Mouse (Mus musculus) cerebellum, postnatal 36 days (tissue): ENCODE measurements around the gene Ifnlr1.
"Not testable (repeated sequence)": the region's sequence is repeated elsewhere in the genome, so short reads cannot be mapped to it uniquely, and the experiment has no call there.

ENCODE experiments used
- DNase-seq, 2 experiments: peaks; one replicate each; pipeline ENCODE4 v3.0.0; 2021 to 2022; ENCODE audit warnings: mixed read lengths in 2 of 2

Ifnlr1 gene

DNA sequence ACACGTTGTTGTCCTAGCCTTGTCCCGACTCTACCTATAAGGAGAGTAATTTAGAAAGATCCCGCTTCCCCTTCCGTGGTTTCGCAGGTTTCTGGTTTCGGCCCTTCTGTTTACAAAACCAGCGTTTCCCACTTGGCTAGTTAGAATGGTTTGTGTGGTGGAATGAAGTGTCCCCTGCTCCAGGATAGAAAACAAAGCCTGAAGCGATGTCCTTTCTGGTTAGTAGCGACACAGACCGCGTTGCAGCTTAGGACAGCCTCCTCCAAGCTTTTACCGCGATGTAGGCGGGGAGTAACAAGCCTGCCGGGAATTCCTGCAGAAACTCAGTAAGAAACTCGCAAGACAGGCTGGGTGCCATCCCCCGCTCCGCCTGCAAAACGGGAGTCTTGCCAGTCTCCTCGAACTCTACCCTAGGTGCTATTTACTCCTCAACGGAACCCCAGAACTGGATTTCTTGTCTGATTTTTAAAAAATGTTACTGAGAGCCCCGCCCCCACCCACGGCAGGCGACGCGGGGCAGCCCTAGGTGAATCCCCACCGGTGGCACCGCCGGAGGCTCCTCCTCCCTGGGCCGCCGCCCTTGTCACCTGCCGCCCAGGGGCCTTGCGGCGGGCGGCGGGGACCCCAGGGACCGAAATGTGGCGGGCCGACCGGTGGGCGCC lies at the start of gene Ifnlr1:
TSS of gene Ifnlr1 (plus strand) at position 382 of the 662 bp plus-strand sequence.
- DNase-seq: peak in 1 of 2 experiments; percentile 18

DNA sequence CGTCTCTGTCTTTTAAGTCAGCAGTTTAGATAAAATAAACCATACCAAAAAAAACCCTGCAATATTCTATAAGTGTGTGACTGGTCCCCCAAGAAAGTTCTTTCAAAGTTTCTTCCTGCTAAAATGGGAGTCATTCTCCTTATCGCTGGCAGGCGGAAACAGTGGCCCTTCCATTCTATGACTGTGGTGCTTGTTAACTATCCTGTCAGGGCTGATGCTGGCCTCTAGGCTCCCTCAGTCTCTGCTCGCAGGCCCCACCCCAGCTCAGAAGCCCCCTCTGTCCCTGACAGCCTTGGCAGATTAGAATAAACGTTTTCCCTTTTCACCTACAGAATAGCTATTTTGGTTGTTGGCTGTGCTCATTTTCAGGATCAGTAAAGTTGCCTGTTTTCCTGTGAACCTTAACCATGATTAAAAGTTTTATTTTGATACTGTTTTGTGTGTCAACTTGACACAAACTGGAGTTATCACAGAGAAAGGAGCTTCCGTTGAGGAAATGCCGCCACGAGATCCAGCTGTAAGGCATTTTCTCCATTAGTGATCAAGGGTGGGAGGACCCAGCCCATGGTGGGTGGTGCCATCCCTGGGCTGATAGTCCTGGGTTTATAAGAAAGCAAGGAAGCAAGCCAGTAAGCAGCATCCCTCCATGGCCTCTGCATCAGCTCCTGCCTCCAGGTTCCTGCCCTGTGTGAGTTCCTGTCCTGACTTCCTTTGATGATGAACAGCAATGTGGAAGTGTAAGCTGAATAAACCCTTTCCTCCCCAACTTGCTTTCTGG lies 44.6 kb upstream of the Ifnlr1 start:
- DNase-seq: not testable (repeated sequence)

DNA sequence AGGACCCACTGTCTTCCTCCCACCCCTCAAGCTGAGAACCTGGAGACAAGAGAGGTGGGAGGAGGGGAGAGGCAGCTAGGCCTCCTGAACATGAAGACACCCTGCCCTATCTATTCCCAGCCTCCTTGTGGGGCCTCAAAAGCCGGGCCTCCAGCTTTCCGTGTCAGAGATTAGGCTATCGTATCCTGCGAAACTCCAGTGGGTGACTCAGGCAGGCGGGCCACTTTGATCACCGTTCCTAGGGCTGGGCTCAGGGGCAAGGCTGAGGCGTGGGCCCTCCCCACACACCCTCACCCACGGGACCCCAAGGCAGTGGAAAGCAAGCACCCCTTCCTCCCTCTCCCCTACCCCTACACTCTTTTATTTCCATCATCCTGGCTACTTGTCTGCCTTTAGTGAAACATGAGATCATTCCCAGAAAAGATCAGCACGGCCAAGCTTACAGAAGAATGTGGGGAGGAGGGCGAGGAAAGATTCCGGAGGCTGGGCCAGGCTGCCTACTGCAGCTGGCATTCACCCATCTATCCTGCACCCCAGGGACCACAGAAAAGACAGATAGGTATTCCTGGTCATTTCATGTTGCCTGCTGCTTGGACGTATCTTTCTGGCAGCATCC lies 41.0 kb upstream of the Ifnlr1 start:
- DNase-seq: no peak

DNA sequence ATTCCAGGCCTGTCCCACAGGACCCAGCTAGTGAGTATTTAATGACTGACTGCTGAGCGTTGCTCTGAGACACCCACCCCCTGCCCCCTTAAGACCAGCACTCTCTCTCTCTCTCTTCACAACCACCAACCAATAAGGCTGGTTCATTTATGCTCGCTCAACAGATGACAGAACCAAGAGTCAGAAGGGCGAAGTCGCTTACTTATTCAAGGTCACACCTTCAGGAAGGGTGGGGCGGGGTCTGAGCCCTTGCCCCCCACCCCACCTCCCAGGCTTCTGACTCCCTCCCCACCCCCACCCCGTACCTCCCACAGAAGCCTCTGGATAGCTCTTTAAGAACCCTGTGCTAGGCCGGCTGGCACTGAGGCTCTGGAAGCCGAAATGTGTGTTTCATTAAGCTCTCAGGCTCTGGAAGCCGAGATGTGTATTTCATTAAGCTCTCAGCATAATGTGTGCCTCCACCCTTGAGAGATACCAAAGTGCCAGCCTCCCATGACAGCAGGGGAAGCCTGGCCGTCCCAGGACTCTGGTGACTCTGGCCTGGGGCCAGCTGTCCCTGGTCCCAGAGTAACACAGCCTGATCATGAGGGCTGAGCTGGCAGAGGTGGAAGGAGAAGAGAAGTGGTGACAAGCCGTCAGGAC lies 33.0 kb upstream of the Ifnlr1 start:
- peak; percentile 12 to 30 for DNase-seq

DNA sequence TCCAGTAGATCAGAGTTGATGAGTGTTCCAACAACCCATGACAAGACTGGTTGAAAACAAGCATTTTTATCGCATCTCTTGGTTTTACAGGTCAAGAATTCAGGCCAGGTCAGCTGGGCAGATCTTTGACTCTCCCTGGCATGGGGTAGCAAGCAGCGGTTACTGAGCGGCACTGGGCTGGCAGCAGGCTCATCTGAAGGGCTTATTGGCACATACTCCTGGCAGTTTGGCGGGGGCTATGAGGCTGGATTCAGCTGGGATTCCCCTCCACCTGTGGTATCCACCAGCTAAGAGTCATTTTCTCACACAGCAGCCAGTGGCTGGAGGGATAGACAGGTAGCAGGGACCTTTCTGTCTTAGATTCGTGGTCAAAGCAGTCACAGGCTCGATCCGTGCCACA lies 32.1 kb upstream of the Ifnlr1 start:
- DNase-seq: no peak

DNA sequence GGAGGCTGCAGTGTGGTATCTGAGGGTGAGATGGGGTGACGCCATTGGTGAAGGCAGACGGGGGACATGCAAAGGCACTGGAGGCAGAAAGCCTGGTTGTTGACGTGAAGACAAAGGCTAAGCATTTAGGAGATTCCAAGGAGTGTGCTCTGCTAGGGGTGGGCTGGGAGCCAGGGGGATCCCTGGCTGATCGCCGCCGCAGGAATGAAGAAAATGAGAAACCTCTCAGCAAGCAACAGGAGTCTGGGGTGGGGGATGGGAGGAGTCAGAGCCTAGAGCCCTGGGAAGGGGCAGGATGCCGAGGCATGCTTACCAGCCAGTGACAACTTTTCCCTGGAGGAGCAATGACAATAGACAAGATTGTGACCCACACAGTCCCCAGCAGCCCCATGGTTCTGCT lies 30.6 kb upstream of the Ifnlr1 start:
- no peak for DNase-seq

DNA sequence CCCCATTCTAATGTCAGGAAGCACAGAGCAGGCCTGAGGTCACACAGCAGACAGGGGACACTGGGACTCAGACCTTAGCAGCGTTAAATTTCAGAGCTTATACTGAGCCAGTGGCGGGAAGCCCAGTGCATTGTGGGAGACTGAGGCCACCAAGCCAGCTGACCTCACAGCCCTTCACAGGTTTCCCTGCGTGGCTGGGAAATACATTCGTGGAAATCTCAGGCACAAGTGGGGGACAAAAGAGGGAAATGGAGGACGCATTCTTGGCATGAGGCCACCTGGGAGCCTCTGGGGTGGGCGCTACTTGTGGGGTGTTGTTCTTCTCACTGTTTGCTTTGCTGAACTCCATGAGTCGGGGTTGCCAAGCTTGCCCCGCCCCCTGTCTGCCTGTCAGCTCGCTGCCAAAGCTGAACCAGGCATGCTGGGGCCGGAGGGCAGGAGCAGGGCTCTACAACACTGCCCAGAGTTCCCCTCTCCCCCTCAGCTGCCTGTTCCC lies 29.9 kb upstream of the Ifnlr1 start:
- no peak for DNase-seq

DNA sequence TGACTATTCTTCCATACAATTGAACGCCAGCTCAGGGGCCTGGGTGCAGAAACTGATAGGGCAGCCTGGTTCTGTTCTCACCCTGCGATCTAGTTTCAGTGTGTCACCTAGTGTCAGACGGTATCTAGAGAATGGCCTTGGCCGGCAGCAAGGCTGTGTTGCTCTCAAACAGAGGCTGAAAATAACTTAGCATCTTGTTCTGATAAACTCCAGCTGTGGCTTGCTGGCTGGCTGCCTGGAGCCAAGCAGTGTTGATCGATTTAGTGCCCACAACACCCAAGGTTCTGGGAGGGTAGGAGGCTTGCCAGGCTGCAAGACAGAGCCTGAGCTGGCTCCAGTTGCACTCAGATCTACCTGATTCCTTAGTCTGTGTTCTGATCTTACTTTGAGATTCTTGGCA lies 27.6 kb upstream of the Ifnlr1 start:
- no peak for DNase-seq

DNA sequence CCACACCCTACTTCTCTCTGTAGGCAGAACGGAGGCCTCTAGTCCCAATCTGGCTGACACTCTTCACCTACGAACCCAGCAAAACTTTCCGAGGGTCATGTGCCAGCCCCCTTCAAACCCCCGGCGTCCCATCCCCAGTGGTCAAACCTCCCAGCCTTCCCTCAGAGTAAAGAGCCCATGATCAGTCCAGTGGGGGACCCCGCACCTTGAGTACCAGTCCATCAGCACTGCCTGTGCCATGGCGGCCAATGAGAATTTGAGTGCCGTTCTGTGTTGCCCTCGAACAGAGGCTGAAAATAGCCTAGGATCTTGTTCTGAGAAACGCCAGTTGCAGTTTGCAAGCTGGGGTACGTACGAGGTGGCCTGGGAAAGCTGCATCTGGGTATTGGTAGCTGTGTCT lies 27.2 kb upstream of the Ifnlr1 start:
- DNase-seq: no peak

DNA sequence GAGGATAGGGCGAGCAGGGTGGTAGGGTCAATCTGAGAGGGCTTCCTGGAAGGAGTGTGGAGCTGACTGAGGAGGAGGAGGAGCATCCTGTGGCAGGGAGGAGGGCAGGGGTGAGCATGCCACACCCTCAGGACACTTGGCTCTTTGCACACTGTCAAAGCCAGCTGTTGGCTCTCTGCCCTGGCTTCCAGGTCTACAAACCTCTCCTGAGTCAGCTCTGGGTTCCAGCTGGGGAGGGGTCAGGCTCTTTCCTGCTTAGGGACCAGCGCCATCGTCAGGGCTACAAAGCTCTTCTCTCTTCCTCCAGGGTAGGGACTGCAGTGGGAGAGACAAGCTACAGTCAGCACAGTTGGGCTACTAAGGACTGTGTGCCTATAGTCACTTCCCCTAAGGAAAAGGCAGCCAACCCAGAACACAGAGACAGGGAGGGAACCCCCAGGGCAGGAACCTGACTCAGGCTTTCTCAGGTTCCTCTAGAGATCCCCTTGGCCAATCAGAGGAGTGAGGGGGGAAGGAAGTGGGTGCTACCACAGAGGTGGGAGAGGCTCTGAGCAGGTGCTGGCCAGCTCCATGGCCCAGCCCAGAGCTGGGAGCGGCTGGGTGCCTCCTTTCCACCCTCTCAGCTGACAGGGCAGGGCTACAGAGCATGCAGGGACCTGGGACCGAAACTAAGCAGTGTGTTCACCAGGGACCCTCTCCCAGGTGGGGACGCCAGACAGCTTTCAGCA lies 24.8 kb upstream of the Ifnlr1 start:
- no peak for DNase-seq

DNA sequence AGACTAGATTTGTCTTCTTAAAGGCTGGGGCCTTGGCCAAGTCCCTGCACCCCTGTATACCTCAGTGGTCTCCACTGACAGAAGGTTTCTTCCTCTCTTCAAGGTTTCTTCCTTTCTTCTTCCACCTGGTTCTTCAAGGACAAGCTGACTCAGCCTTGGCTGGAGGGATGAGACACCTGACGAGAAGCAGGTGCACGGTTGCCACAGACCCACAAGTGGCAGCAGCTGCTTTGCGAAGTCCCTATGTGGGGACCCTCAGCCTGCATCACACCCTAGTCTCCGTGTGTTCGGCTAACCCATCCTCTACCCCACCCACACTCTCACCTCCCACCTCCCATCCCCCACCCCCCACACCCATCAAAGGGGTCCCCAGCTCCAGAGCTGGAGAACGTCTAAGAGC lies 24.1 kb upstream of the Ifnlr1 start:
- DNase-seq: no peak

DNA sequence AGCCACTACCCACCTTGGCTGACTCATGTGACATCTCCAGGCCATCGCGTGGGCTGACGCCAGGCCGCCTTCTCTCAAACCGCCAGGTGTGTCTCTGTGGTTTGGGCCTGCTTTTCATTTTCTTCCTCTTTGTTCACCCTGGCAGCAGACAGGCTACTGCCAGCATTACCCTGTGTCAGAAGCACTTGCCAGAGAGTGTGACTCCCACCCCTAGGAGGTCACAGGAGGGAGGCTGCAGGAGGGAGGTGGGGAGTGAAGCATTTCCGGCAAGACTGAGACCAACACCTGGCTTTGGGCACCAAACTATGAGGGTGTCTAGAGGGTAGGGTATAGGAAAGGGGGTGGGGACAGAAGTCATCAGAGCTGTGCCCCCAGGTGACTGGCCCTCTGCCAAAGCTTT lies 21.4 kb upstream of the Ifnlr1 start:
- DNase-seq: no peak

DNA sequence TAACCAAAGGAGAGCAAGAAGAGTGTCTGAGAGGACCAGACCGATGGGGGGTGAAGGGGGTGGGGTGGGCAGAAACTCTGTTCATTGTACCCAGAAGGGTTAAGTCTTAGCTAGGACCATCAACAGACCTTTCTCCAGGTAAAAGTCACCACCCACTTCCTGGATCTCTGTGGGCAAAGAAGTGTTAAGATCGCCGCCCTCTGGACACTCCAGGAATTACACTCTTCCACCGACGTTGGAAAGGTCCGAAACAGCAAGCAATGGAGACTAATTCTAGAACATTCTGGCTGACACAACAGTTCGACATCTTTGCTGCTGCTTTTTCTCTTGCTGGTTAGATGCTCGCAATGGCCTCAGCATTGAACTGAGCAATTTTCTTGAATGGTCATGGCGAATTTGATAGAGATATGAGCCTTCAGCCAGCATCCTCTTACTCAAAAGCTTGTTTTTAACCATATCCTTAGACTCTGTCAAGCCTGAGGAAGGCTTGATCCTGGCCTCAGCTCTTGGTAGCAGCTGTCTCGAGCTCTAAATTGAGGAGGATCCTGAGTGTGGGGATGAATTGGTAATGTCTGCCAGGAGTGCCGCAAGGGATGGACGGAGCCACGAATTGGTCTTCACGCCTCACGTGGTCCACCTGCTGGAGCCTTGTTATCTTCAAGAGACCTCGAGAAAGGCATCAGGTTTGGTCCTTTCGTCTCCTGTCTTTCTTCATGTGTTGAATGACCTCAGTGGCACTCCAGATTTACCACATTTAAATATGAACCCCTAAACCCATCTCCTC lies 19.7 kb upstream of the Ifnlr1 start:
- peak in 1 of 2 experiments; percentile 17 for DNase-seq

DNA sequence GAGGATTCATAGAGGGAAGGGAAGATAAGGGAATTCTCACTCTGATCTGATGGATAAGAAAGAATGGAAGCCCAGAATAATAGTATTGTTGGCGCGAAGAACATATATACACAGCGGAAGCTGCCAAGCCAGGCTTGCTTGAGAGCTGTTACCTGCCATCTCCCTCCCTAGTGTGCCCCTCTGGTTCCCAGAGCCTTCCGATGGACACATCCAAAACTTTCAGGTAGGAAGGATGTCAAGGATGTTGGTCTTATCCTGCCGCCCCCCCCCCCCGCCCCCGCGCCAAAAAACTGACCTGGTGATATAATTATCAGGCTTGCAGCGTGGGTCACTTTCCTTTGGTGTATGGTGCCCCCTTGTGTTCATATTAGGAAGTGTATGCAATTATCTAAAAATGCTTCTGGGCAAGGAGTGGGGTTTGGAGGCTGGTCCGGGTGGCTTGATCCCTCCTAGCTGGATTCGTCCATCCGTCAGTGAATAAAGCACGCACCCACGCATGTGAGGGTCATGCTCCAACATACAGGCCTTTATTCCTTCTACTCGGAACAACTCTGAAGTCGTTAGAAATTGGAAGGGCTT lies 18.7 kb upstream of the Ifnlr1 start:
- peak in 1 of 2 experiments; percentile 31 for DNase-seq

DNA sequence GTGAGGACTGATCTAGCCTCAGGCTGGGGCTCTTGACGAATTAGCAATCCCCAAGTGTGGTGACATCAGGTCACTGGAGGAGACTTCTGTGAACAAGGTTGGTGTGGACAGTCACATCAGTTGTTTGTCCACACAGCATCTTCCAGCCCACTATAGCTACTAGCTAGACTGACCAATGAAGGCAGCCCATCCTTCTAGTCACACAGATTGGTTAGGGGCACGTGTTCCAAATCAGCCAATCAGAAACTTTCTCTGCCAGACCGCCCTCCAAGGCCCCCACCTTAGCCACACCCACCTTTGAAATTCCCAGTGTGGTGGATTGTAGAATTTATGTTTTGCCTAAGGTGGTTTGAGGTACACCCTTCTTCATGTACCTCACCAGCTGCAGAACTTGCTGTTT lies 12.6 kb upstream of the Ifnlr1 start:
- no peak for DNase-seq

DNA sequence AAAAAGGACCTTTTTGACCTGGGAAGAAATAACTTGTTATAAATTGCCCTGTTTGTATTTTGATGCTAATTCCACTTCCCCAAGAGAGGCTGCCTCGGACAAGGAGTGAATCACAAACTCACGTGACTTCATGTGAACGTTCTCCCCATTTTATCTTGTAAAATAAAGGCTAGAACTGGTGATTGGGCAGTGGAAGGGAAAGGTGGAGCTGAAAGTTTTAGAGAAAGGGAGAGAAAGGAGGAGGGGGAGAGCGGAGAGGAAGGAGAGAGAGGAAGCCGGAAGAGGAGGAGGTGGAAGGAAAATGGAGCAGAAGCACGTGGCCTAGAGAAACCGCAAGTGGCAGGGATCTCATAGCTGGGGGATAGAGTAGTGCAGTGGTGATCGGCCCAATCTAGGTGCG lies 11.1 kb upstream of the Ifnlr1 start:
- no peak for DNase-seq

DNA sequence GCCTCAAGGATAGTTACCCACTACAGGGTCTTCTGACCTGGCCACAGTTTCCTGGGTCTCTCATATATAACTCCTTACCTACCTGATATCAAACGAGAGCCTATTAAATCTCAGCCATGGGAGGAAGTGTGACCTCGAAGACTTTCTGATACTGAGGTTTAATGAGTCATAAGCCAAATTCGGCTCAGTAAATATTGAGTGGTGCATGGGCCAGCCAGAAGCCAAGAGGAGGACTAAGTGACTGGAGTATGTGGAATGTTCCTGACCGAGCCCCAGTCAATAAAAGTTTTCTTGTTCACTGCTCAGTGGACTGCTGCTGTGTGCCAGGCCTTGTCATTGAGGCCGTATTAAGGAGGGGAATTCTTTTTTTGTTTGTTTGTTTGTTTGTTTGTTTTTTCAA lies 9.6 kb upstream of the Ifnlr1 start:
- no peak for DNase-seq

DNA sequence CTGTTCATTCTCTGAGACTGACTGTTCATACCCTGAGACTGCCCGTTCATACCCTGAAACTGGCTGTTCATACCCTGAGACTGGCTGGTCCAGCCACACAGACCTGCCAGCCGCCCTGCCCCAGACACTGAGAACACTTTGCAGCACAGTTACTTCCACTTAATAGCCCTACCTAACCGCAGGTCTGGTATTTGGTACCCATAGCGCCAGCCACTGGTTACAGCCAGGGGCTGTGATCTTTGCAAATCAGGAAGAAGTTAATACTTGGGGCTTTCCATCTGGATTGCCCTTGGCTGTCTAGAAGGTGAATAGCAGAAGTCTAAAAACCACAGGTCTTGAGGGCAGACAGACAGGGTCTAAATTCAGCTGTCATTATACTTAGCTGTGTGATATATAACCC lies 6.8 kb upstream of the Ifnlr1 start:
- no peak for DNase-seq

DNA sequence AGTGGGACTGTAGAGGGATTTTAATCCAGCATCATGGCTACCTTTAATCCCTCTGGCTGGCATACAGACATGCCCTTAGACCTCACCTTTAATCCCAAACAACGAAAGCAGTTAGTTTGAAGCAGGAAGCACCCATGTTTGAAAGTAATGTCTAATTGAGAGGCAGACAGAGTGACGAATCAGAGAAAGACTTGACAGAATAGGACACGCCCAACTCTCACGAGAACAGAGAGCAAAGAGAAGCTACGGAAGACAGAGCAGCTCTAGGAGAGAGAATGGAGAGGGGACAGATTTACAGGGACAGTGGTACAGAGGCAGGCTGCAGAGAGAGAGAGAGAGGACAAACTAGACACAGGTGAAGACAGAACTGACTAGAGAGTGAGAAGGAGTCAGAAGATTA lies 4.3 kb upstream of the Ifnlr1 start:
- DNase-seq: no peak

DNA sequence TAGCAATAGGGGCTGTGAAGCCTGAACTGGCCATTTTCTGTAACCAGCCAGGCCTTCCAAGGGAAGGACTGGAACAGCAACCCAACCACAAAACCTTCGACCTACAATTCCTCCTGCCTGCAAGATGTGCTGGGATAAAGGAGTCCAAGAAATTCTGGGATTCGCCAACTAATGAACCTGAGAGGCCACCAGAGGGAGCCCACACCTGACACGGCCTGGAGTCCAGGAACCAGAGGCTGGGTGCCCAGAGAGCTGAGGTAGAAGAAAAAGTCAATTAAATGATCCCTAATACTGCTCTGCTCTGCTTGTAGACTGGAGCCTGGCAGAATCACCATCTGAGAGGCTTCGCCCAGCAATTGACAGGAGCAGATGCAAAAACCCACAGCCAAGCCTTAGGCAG lies 2.5 kb upstream of the Ifnlr1 start:
- DNase-seq: peak; percentile 33 to 39

DNA sequence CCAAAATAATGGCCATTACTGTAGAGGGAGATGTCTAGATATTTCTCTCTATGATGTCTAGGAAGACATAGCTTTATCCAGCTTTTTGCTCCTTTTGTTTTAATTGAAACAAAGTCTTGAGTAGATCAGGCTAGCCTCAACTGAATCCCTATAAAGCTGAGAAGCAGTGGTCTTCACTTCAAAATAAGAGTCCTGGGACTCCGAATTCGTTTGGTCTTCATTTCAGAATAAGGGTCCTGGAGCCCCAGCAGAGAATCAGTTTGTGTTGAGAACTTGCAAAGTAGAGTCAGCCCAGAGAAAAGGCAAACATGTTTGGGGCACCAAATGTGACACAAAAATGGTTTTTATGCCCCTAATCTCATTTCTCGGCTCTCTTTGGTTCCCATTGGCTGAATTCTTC lies 1.4 kb upstream of the Ifnlr1 start:
- DNase-seq: no peak

DNA sequence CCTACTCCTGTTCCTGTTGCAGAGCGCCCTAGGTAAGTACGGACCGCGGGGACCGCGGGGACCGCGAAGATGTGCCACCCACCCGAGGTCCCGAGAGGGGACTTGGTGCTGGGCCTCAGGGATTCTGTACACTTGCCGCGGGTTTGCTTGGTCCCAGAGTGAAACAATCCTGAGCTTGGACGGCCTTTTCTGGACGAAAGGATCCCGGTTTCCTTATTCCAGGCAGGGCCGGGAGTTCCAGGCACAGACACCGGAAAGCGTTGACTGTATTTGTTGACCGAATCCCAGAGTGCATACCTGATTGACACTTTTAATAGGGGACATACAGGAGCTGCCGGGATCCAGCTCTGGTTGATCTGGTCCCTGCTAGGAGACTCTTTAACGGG lies 474 bp downstream of the Ifnlr1 start:
- no peak for DNase-seq
